Mouse (Mus musculus) erythroblast, embryonic 14.5 days (primary cell): ENCODE results near the gene Enho. TPM values are rescaled to one million over a fixed set of nuclear protein-coding genes. Genes with fewer than 3 reads are reported as not detected.

Experiments used
- H3K27me3 ChIP-seq: 2 replicates; pipeline ENCODE4 v1.6.1; 2012; ENCODE audit warnings: inconsistent platforms; ENCODE audit not compliant: control insufficient read depth
- H3K36me3 ChIP-seq: 2 replicates; pipeline ENCODE4 v1.6.1; 2012; ENCODE audit warnings: mild to moderate bottlenecking, inconsistent platforms; ENCODE audit not compliant: control insufficient read depth
- H3K4me1 ChIP-seq: 2 replicates; pipeline ENCODE4 v1.6.1; 2012; ENCODE audit warnings: inconsistent platforms; ENCODE audit not compliant: control insufficient read depth
- H3K4me3 ChIP-seq: replicated peaks from 2 replicates; pipeline ENCODE3; 2012; ENCODE audit warnings: moderate library complexity, mild to moderate bottlenecking, inconsistent platforms
- H3K9me3 ChIP-seq: 2 replicates; pipeline ENCODE4 v1.6.1; 2012; ENCODE audit warnings: low read length, inconsistent platforms, mixed read lengths; ENCODE audit not compliant: control insufficient read depth
- GATA1 ChIP-seq: IDR thresholded peaks from 2 replicates; pipeline ENCODE4 v1.6.1; 2012; ENCODE audit warnings: low read length, inconsistent platforms, mixed read lengths
- TAL1 ChIP-seq: IDR thresholded peaks from 3 replicates; pipeline ENCODE4 v1.6.1; 2012; ENCODE audit warnings: low read length, inconsistent platforms, mixed read lengths
- polyA plus RNA-seq: library from polyadenylated mRNA; stranded (reverse); fragments of >175 nt; gene quantifications from 2 replicates; pipeline ENCODE4 v1.2.3, GENCODE M21; 2012

Gene Enho
- polyA plus RNA-seq, 1 experiment: 0.04 TPM

GRCm38 (mm10) chr4:41679291-41679690, 39.2 kb upstream of the Enho start:
- H3K4me3 ChIP-seq: no peak overlapping the region
- H3K27me3 ChIP-seq: peaks cover 23% of the 10 kb centered on the region
- H3K4me1 ChIP-seq: no peaks in the 10 kb centered on the region
- H3K36me3 ChIP-seq: no peaks in the 10 kb centered on the region
- TF ChIP-seq TAL1 (no peak), GATA1 (no peak)
- H3K9me3 ChIP-seq: no peaks in the 10 kb centered on the region

- H3K9me3 ChIP-seq: no peaks in the 10 kb centered on the region
- no peaks in the 10 kb centered on the region for H3K36me3 ChIP-seq
- H3K4me3 ChIP-seq: no peak overlapping the region
- peaks cover 19% of the 10 kb centered on the region for H3K27me3 ChIP-seq
- no peaks in the 10 kb centered on the region for H3K4me1 ChIP-seq
- TF ChIP-seq TAL1 (no peak), GATA1 (no peak)
Measured at GRCm38 (mm10) chr4:41678863-41679262, 38.7 kb upstream of the Enho start.

GRCm38 (mm10) chr4:41677006-41677629, 37.0 kb upstream of the Enho start:
- Histone ChIP-seq H3K36me3 (no peaks in the 10 kb centered on the region), H3K9me3 (no peaks in the 10 kb centered on the region), H3K4me3 (no peak overlapping the region), H3K4me1 (no peaks in the 10 kb centered on the region), H3K27me3 (peaks cover 9% of the 10 kb centered on the region)
- TF ChIP-seq GATA1: no peak
- no peak for TF ChIP-seq TAL1

- Histone ChIP-seq H3K4me1 (no peaks in the 10 kb centered on the region), H3K9me3 (no peaks in the 10 kb centered on the region), H3K27me3 (peaks cover 5% of the 10 kb centered on the region), H3K36me3 (no peaks in the 10 kb centered on the region), H3K4me3 (no peak overlapping the region)
- TF ChIP-seq TAL1: no peak
Measured at GRCm38 (mm10) chr4:41676248-41677005, 36.3 kb upstream of the Enho start.

GRCm38 (mm10) chr4:41673186-41673585, 33.1 kb upstream of the Enho start:
- TF ChIP-seq GATA1 (no peak), TAL1 (no peak)
- no peaks in the 10 kb centered on the region for H3K9me3 ChIP-seq
- H3K27me3 ChIP-seq: 0 out of 2 replicates have a peak, but pooled peaks cover 2% of the 10 kb centered on the region
- H3K4me3 ChIP-seq: no peak overlapping the region
- no peaks in the 10 kb centered on the region for H3K4me1 ChIP-seq
- no peaks in the 10 kb centered on the region for H3K36me3 ChIP-seq

GRCm38 (mm10) chr4:41672522-41672963, 32.4 kb upstream of the Enho start:
- no peak for TF ChIP-seq TAL1
- Histone ChIP-seq H3K27me3 (0 out of 2 replicates have a peak, but pooled peaks cover 2% of the 10 kb centered on the region), H3K4me1 (no peaks in the 10 kb centered on the region), H3K36me3 (no peaks in the 10 kb centered on the region), H3K9me3 (no peaks in the 10 kb centered on the region), H3K4me3 (no peak overlapping the region)

GRCm38 (mm10) chr4:41671963-41672480, 31.9 kb upstream of the Enho start:
- Histone ChIP-seq H3K36me3 (no peaks in the 10 kb centered on the region), H3K4me3 (no peak overlapping the region), H3K9me3 (no peaks in the 10 kb centered on the region), H3K27me3 (0 out of 2 replicates have a peak, but pooled peaks cover 2% of the 10 kb centered on the region), H3K4me1 (no peaks in the 10 kb centered on the region)
- no peak for TF ChIP-seq TAL1
- TF ChIP-seq GATA1: no peak

- Histone ChIP-seq H3K4me1 (no peaks in the 10 kb centered on the region; the same call in 1 of the 2 replicates), H3K9me3 (no peaks in the 10 kb centered on the region), H3K27me3 (0 out of 2 replicates have a peak, but pooled peaks cover 2% of the 10 kb centered on the region), H3K4me3 (no peak overlapping the region), H3K36me3 (no peaks in the 10 kb centered on the region)
- TF ChIP-seq TAL1: no peak
- no peak for TF ChIP-seq GATA1
Measured at GRCm38 (mm10) chr4:41671500-41671899, 31.4 kb upstream of the Enho start.

- H3K27me3 ChIP-seq: 0 out of 2 replicates have a peak, but pooled peaks cover 2% of the 10 kb centered on the region
- H3K4me1 ChIP-seq: no peaks in the 10 kb centered on the region; the same call in 1 of the 2 replicates
- H3K36me3 ChIP-seq: no peaks in the 10 kb centered on the region
- no peak overlapping the region for H3K4me3 ChIP-seq
- no peak for TF ChIP-seq TAL1
- TF ChIP-seq GATA1: no peak
- no peaks in the 10 kb centered on the region for H3K9me3 ChIP-seq
Measured at GRCm38 (mm10) chr4:41670836-41671235, 30.7 kb upstream of the Enho start.
